Mouse (Mus musculus): Measurements from ENCODE around the gene Trim63.

GRCm38 (mm10) chr4:134342213-134342779 lies 27.4 kb downstream of the Trim63 start:
- no peak for TF ChIP-seq GATA1 (IDR thresholded peaks at IDR 0.05; ENCODE audit: borderline replicate concordance, low read length)
- TF ChIP-seq FLI1 (IDR thresholded peaks at IDR 0.05; ENCODE audit: low read length): no peak
